Mouse (Mus musculus): ENCODE results near the gene Ano6.

- TF ChIP-seq CTCF (IDR thresholded peaks at IDR 0.05; ENCODE audit: low read depth) (peak; percentile 55), EP300 (IDR thresholded peaks at IDR 0.05; ENCODE audit: low read depth) (no peak)
These were observed 180.7 kb downstream of the Ano6 start for GRCm38 (mm10) chr15:95971302-95971701.

Data from liver, embryonic 14.5 days (tissue).